Mouse (Mus musculus) stomach, embryonic 14.5 days (tissue): ENCODE results near the gene Rheb. TPM values are rescaled to one million over a fixed set of nuclear protein-coding genes. Genes with fewer than 3 reads are reported as not detected.
"Not testable (repeated sequence)": the region's sequence is repeated elsewhere in the genome, so short reads cannot be mapped to it uniquely, and the experiment has no call there.

Experiments
- ATAC-seq: fragments of 200-750 bp; cut with Nextera tagmentation; 2 replicates; pipeline ENCODE4 v1.8.0; 2017; ENCODE audit warnings: low read depth, moderate TSS enrichment; ENCODE audit not compliant: insufficient number of reproducible peaks, insufficient read depth, low FRiP score
- H3K27ac ChIP-seq: fragments of 300-500 bp; sonication (generic); 2 replicates; pipeline ENCODE4 v1.5.1; 2014; ENCODE audit warnings: mild to moderate bottlenecking, low read length, moderate library complexity, mixed read lengths
- H3K27me3 ChIP-seq: fragments of 300-500 bp; sonication (generic); 2 replicates; pipeline ENCODE4 v1.6.1; 2014; ENCODE audit warnings: low read length, control low read depth, mixed read lengths; ENCODE audit not compliant: control insufficient read depth, insufficient read depth
- H3K36me3 ChIP-seq: fragments of 300-500 bp; sonication (generic); 2 replicates; pipeline ENCODE4 v1.6.1; 2014; ENCODE audit warnings: mild to moderate bottlenecking, control low read depth, low read length, moderate library complexity, mixed read lengths; ENCODE audit not compliant: control insufficient read depth, insufficient read depth
- H3K4me1 ChIP-seq: fragments of 300-500 bp; sonication (generic); 2 replicates; pipeline ENCODE4 v1.6.1; 2014; ENCODE audit warnings: low read length, control low read depth, mixed read lengths; ENCODE audit not compliant: control insufficient read depth, insufficient read depth
- H3K4me2 ChIP-seq: fragments of 300-500 bp; sonication (generic); replicated peaks from 2 replicates; pipeline ENCODE4 v1.6.1; 2014; ENCODE audit warnings: low read depth, low read length, control low read depth
- H3K4me3 ChIP-seq: fragments of 300-500 bp; sonication (generic); 2 replicates; pipeline ENCODE4 v1.5.1; 2014; ENCODE audit warnings: low read depth, low read length, control low read depth
- H3K9ac ChIP-seq: fragments of 300-500 bp; sonication (generic); replicated peaks from 2 replicates; pipeline ENCODE4 v1.6.1; 2014; ENCODE audit warnings: low read depth, mild to moderate bottlenecking, control low read depth, low read length, moderate library complexity, mixed read lengths
- H3K9me3 ChIP-seq: fragments of 300-500 bp; sonication (generic); 2 replicates; pipeline ENCODE4 v1.6.1; 2016; ENCODE audit warnings: low read depth, low read length, control low read depth; ENCODE audit not compliant: control insufficient read depth
- WGBS: fragments of 180-500 bp; shearing (Covaris S2); extraction: QIAGEN DNeasy Blood & Tissue Kit; methylation state at CpG from one replicate; pipeline ENCODE4 v1.1.7; 2014; 5-methylcytosine and 5-hydroxymethylcytosine counted together
- polyA plus RNA-seq: library from polyadenylated mRNA; unstranded; fragments of >200 nt; fragmentation: Nextera tagmentation; extraction: Ambion mirVana; gene quantifications from 2 replicates; pipeline ENCODE4 v1.2.1, GENCODE M21; 2014

Gene Rheb
- polyA plus RNA-seq, 1 experiment from 2014 or later, result 226 TPM

DNA sequence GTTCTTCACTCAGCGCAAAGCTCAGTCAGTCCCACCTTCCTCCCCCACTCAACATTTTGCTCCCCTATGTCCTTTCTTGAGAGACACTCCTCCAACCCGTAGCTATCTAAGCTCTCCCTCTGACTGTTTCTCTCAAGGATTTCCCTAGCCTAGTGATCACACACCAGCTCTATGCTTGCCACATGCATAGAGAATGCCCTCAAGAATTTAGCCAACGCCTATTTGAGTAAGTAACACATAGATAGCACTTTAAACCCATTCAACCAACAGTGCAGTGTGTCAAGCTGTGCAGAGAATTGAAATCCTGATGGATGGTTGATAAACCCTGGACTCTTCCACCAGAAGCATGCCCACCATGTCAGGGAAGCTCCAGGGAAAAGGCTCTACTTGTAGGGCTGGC is 10.5 kb downstream of the Rheb start:
- Histone ChIP-seq H3K36me3 (no peaks in the 10 kb centered on the region), H3K27ac (no peak overlapping the region), H3K4me1 (peaks cover 4% of the 10 kb centered on the region; the same call in 1 of the 2 replicates), H3K9ac (no peak overlapping the region), H3K9me3 (no peaks in the 10 kb centered on the region), H3K4me2 (no peak overlapping the region), H3K27me3 (no peaks in the 10 kb centered on the region), H3K4me3 (no peak overlapping the region)
- ATAC-seq, result no peak
- 74% methylated on average over 3 of the region's 3 CpGs for WGBS

DNA sequence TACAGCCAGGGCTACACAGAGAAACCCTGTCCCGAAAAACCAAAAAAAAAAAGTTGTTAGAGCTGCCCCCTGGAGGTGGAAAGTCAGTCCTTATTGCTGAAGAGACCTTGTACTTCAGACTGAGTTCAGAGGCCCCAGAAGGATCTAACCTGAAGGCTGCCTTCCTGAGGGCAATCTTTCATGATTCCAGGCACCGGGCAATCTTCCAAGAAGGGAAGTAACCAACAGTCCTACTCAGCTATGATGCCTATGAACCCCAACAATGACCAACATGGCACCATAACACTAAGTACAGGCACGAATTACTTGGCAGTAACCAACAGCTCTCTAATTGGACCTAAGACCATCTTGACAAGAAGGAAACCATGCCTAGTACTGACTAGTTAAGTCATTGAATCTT is 14.0 kb downstream of the Rheb start:
- ATAC-seq, result no peak
- no peak overlapping the region for H3K9ac ChIP-seq
- 93% methylated on average over 3 of the region's 3 CpGs for WGBS

DNA sequence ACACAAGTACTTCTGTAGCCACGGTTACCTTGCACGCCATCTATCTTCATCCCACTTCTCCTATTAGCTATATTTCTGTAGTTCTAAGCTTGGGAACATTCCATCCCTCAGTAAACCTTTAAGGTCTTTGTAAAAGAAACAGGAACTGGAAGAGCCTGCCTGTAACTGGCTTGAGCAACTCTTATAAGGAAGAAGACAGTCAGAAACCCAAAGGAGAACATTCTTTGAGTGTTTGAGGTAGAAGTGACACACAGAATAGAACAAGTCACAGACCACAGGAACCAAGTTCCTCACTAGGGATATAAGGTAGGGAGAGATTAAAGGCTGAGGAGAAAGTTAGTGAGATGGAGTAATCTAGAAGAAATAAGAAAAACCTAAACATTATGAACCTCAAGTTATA is 15.3 kb downstream of the Rheb start:
- Histone ChIP-seq H3K9ac (no peak overlapping the region), H3K27ac (no peak overlapping the region), H3K27me3 (no peaks in the 10 kb centered on the region), H3K4me3 (no peak overlapping the region), H3K36me3 (no peaks in the 10 kb centered on the region), H3K4me2 (no peak overlapping the region), H3K4me1 (peaks cover 16% of the 10 kb centered on the region; the same call in 1 of the 2 replicates), H3K9me3 (no peaks in the 10 kb centered on the region)
- 75% methylated on average over 2 of the region's 2 CpGs for WGBS
- no peak for ATAC-seq

More for the DNA sequence above, 14.0 kb downstream of the Rheb start:
- Histone ChIP-seq H3K4me3 (no peak overlapping the region), H3K36me3 (no peaks in the 10 kb centered on the region), H3K27ac (no peak overlapping the region), H3K9me3 (no peaks in the 10 kb centered on the region), H3K4me2 (no peak overlapping the region), H3K4me1 (peaks cover 16% of the 10 kb centered on the region; the same call in 1 of the 2 replicates), H3K27me3 (no peaks in the 10 kb centered on the region)

DNA sequence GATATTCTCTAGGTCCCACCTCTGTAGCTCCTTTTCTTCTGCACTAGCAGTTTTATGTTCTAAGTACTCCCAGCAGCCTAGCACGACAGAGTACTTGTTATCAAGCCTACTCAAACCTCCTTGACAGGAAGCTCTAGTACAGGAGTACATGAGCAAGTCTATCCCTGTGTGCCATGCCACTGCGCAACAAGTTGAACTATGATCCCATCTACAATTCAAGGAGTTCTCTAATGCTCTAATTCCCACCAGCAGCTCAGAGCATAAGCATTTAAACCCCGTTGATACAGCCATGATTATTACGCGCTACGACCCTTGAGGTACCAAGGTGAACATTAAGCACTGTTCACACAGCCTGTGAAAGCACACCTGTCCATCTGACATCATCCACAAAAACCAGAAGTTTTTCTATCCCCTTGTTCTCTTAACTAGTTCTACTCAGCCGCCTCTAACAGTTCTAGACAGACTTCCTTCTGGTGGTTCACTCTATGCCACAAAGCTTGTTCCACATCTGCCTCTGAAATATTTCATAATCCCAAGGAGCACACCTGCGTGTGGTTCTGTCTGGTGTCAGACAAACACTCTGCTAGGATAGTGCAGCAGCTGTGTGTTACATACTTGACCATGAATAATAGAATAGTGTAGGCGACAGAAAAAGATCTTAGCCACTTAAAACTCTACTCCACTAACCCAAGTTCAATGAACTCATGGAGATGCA is 16.2 kb downstream of the Rheb start:
- 75% methylated on average over 9 of the region's 9 CpGs for WGBS
- H3K36me3 ChIP-seq, result no peaks in the 10 kb centered on the region
- no peaks in the 10 kb centered on the region for H3K27me3 ChIP-seq
- H3K4me2 ChIP-seq, result no peak overlapping the region
- H3K27ac ChIP-seq, result no peak overlapping the region
- no peak overlapping the region for H3K4me3 ChIP-seq
- H3K4me1 ChIP-seq, result peaks cover 23% of the 10 kb centered on the region
- no peaks in the 10 kb centered on the region for H3K9me3 ChIP-seq
- ATAC-seq, result no peak
- H3K9ac ChIP-seq, result no peak overlapping the region

DNA sequence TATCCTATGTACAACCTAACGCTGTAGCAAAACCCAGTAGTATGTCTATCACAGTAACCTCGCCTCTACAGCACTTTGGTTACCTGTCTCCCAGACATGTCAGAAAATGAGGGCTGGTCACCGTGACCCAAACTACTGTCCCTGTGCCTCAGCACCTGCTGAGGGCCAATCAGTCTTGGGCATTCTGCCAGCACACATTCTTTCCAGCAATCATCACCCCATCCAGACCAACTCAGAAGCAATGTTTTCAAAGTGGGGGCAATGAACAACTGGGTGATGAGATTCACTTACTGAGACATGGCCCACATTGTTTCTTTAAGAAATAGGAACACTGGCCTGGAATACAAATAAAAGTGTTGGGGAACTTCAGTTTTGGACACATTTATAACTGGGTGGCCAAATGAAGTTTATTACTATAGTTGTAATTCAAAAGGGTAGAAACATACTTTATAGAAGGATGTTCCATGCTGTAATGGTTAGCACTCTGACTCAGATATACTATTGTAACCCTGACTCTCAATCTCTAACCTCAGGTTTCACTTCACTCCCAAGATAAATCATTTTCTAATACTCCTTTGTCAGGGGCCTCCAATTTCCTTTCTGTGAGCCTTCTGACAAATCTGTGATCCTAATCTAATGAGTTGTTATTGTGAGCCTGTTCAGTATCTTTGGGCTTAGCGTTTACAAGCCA is 16.9 kb downstream of the Rheb start:
- no peak for ATAC-seq
- 74% methylated on average over 4 of the region's 4 CpGs for WGBS
- no peak overlapping the region for H3K4me3 ChIP-seq
- no peak overlapping the region for H3K9ac ChIP-seq
- no peak overlapping the region for H3K27ac ChIP-seq
- no peaks in the 10 kb centered on the region for H3K9me3 ChIP-seq
- peaks cover 24% of the 10 kb centered on the region for H3K4me1 ChIP-seq
- no peaks in the 10 kb centered on the region for H3K27me3 ChIP-seq
- H3K4me2 ChIP-seq, result no peak overlapping the region
- H3K36me3 ChIP-seq, result no peaks in the 10 kb centered on the region

DNA sequence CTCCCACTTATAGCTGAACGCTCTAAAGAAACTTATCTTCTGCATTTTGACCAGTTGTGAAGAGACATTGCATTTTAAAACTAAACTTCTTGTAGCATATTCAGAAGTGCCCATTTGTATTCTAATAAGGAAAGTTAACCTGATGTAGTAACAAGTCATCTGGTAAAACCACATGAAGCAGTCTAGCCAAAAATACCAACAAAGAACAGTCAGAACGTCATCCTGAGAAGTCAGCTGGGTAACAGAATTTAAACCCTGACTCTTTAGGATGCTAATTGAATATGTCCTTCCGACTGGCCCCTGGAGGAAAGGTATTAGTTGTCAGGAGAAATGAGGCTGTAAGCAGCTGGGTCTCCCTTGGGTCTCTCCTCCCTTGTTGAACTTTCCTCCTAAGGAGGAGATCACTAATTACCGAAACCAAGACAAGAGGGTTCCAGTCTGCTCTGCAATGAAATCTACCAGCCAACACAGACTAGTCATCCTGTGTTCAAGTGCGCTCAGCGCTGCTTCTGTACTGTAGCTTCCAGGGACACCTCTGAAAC is 18.5 kb downstream of the Rheb start:
- Histone ChIP-seq H3K4me3 (no peak overlapping the region), H3K9me3 (no peaks in the 10 kb centered on the region), H3K36me3 (no peaks in the 10 kb centered on the region), H3K4me1 (peaks cover 24% of the 10 kb centered on the region), H3K4me2 (no peak overlapping the region), H3K27ac (no peak overlapping the region), H3K9ac (no peak overlapping the region), H3K27me3 (no peaks in the 10 kb centered on the region)
- 77% methylated on average over 6 of the region's 6 CpGs for WGBS
- ATAC-seq, result no peak

DNA sequence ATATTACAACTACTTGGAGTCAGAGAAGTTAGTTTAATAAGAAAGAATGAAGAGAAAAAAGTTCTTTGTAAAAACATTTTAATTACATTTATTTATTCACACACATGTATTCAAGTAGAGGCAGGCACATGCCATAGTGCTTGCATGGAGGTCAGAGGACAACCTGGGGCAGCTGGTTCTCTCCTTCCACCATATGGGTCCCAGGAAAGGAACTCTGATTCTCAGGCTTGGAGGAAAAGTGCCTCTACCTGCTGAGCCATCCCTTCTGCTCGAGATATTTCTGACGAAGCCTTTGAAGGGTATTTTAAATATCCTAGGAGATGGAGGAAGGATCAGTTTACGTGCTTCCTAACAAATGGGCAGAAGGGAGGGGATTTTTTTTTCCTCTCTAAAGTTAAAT is 19.6 kb downstream of the Rheb start:
- H3K36me3 ChIP-seq, result no peaks in the 10 kb centered on the region; the same call in 1 of the 2 replicates
- ATAC-seq, result no peak
- H3K27ac ChIP-seq, result no peak overlapping the region
- no peaks in the 10 kb centered on the region for H3K9me3 ChIP-seq
- H3K4me3 ChIP-seq, result no peak overlapping the region
- no peak overlapping the region for H3K4me2 ChIP-seq
- H3K4me1 ChIP-seq, result peaks cover 24% of the 10 kb centered on the region
- H3K9ac ChIP-seq, result no peak overlapping the region
- no peaks in the 10 kb centered on the region for H3K27me3 ChIP-seq
- WGBS, result 69% methylated on average over 3 of the region's 3 CpGs

DNA sequence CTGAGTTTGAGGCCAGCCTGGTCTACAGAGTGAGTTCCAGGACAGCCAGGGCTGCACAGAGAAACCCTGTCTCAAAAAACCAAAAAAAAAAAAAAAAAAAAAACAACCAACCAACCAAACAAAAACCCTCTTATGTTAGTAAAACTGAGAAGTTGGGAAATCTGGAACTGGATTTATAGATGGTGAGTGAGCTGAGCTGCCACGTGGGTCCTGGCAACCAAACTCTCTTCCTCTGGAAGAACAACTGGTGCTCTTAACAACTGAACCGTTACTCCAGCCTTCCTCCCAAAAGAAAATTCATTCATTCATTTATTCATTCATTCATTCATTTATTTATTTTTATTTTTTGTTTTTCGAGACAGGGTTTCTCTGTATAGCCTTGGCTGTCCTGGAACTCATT is 20.2 kb downstream of the Rheb start:
- H3K4me2 ChIP-seq, result not testable (repeated sequence)
- peaks cover 20% of the 10 kb centered on the region for H3K4me1 ChIP-seq

More for the DNA sequence above, 20.2 kb downstream of the Rheb start:
- not testable (repeated sequence) for H3K36me3 ChIP-seq, H3K27ac ChIP-seq, ATAC-seq, H3K4me3 ChIP-seq, H3K9me3 ChIP-seq, H3K9ac ChIP-seq, H3K27me3 ChIP-seq
- WGBS, result 90% methylated on average over 3 of the region's 3 CpGs
